Comparison of ENCODE assay signal across 11 mouse cellular contexts in the genomic region with DNA sequence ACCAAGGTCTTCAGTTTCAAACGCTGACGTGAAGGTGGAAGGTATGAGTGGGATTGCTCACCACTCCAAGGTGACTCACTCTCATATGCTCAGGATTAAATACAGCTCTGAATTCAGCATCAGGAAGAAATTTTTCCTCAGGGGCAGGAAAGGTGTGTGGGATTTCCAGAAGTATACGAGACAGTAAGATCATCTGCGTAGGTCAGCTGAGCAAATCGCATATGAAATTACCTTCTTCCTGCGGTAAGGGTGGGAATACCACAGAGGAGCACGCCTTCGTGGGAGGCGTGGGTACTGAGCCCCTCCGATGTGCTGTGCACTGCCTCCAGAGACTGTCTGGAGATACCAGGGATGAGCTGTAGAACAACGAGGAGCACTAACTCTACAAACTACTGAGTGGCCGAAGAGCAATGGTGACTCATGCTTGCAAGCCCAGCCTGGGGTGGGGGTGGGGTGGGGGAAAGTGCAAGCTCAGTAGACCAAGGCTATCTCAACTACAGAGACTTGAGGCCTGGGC. TPM values are rescaled to one million over a fixed set of nuclear protein-coding genes. Genes with fewer than 3 reads are reported as not detected.
A peak's percentile ranks its signal among the peaks of the same experiment; 100 is the strongest.
DNase-seq lines count a peak whose midpoint lies in the region; ATAC-seq lines count a peak whose summit lies in the region.
"Had no signal": no experiment of that assay in that cellular context is flagged by ENCODE, and none has a peak within 500 bp of the region (broad histone marks: within the 10 kb centered on the region; RNA-seq: fewer than 3 reads in every experiment).

No protein-coding gene starts in this region.

- no peak for ATAC-seq in heart, embryonic 11.5 days (replicated peaks; ENCODE audit: insufficient number of reproducible peaks, low FRiP score, low TSS enrichment)
- peak; percentile 62; the same call in 1 of the 2 replicates for ATAC-seq in liver, embryonic 12.5 days
- no peak; the same call in 1 of the 2 replicates for ATAC-seq in stomach, embryonic 15.5 days (ENCODE audit: insufficient read depth, low FRiP score, low read depth)

- no peak overlapping the region for H3K27ac ChIP-seq in heart, embryonic 11.5 days (ENCODE audit: low read depth, low read length)
- H3K27ac ChIP-seq in liver, embryonic 12.5 days, result no peak overlapping the region; the same call in 1 of the 2 replicates
- peak overlapping the region; percentile 48; the same call in 1 of the 2 replicates for H3K27ac ChIP-seq in stomach, embryonic 15.5 days

- no peak overlapping the region for H3K9ac ChIP-seq in heart, embryonic 11.5 days (ENCODE audit: low read depth, low read length)
- no peak overlapping the region for H3K9ac ChIP-seq in liver, embryonic 12.5 days
- H3K9ac ChIP-seq in stomach, embryonic 15.5 days, result no peak overlapping the region

- no peaks in the 10 kb centered on the region for H3K9me3 ChIP-seq in heart, embryonic 11.5 days (replicated peaks; ENCODE audit: control insufficient read depth, low read length)
- no peaks in the 10 kb centered on the region for H3K9me3 ChIP-seq in liver, embryonic 12.5 days (replicated peaks)
- no peaks in the 10 kb centered on the region for H3K9me3 ChIP-seq in stomach, embryonic 15.5 days

- intact Hi-C loops in heart, postnatal 10 days (cut with DNase I), result no loop called here

- peaks cover 3% of the 10 kb centered on the region; the same call in 1 of the 2 replicates for H3K36me3 ChIP-seq in heart, embryonic 11.5 days (ENCODE audit: control insufficient read depth, insufficient read depth, low read length)
- H3K36me3 ChIP-seq in liver, embryonic 12.5 days, result peaks cover 59% of the 10 kb centered on the region
- H3K36me3 ChIP-seq in stomach, embryonic 15.5 days, result no peaks in the 10 kb centered on the region

- no peaks in the 10 kb centered on the region for H3K27me3 ChIP-seq in heart, embryonic 11.5 days (ENCODE audit: control insufficient read depth, insufficient read depth, low read length)
- H3K27me3 ChIP-seq in liver, embryonic 12.5 days (replicated peaks), result no peaks in the 10 kb centered on the region
- no peaks in the 10 kb centered on the region for H3K27me3 ChIP-seq in stomach, embryonic 15.5 days (replicated peaks)

- DNase-seq in heart, postnatal 10 days, result no peak
- no peak for DNase-seq in liver
- peak; percentile 70 for DNase-seq in NIH3T3 (ENCODE audit: low read depth)
- DNase-seq in layer of hippocampus, adult 18-20 months (ENCODE audit: low spot score in 2 of 2), result no peak
- DNase-seq in layer of hippocampus, postnatal 25 days (ENCODE audit: extremely low spot score in 1 of 2, low spot score in 1 of 2), result no peak
- DNase-seq: adrenal gland, adult 8-10 months; cerebellum, adult 11-12 months; lung, postnatal 14 days had no signal

- 69% methylated on average over 12 of the region's 12 CpGs for WGBS in heart, embryonic 11.5 days (ENCODE audit: insufficient replicate concordance)
- WGBS in liver, embryonic 12.5 days (ENCODE audit: insufficient replicate concordance), result 71% methylated on average over 12 of the region's 12 CpGs
- 79% methylated on average over 12 of the region's 12 CpGs for WGBS in stomach, embryonic 15.5 days

- H3K4me3 ChIP-seq in heart, embryonic 11.5 days (ENCODE audit: low read depth, low read length), result no peak overlapping the region
- no peak overlapping the region for H3K4me3 ChIP-seq in liver, embryonic 12.5 days
- no peak overlapping the region for H3K4me3 ChIP-seq in stomach, embryonic 15.5 days (replicated peaks)

- peak overlapping the region; percentile 15; the same call in 1 of the 2 replicates for H3K4me2 ChIP-seq in heart, embryonic 11.5 days
- H3K4me2 ChIP-seq in liver, embryonic 12.5 days, result no peak overlapping the region
- no peak overlapping the region for H3K4me2 ChIP-seq in stomach, embryonic 15.5 days

- H3K4me1 ChIP-seq in heart, embryonic 11.5 days (ENCODE audit: control insufficient read depth, insufficient read depth, low read length), result peaks cover 34% of the 10 kb centered on the region
- H3K4me1 ChIP-seq in liver, embryonic 12.5 days, result peaks cover 45% of the 10 kb centered on the region
- H3K4me1 ChIP-seq in stomach, embryonic 15.5 days, result peaks cover 31% of the 10 kb centered on the region

RNA-seq across cellular contexts. Expression of a gene that starts 22.4 kb away (rescaled TPM):
- polyA plus RNA-seq in heart, embryonic 11.5 days (2014; fragmentation: Nextera tagmentation; extraction: Ambion mirVana), result 35.0 and 41.4 TPM in 2 replicates
- 10 to 100 TPM; 41.2 to 51.1 TPM for total RNA-seq in heart, postnatal 10 days (2021)
- polyA plus RNA-seq in liver, embryonic 12.5 days (2016; fragmentation: Nextera tagmentation; extraction: Ambion mirVana), result 13.1 and 14.6 TPM in 2 replicates
- 15.5 and 16.8 TPM in 2 replicates for polyA plus RNA-seq in stomach, embryonic 15.5 days (2015; fragmentation: Nextera tagmentation; extraction: Ambion mirVana)
- total RNA-seq in layer of hippocampus, adult 18-20 months (2021), result 10 to 100 TPM; 17.2 to 21.1 TPM
- total RNA-seq in layer of hippocampus, postnatal 25 days (2021), result 10 to 100 TPM; 20.0 to 23.0 TPM
